Mouse (Mus musculus) embryonic facial prominence, embryonic 10.5 days (tissue): ENCODE measurements around the gene Ubxn11. TPM values are rescaled to one million over a fixed set of nuclear protein-coding genes. Genes with fewer than 3 reads are reported as not detected.
"Not testable (repeated sequence)": the region's sequence is repeated elsewhere in the genome, so short reads cannot be mapped to it uniquely, and the experiment has no call there.

Source experiments
- DNase-seq: peaks from one replicate; pipeline ENCODE4 v3.0.0-alpha.2; 2017; ENCODE audit warnings: low spot score
- H3K27ac ChIP-seq: fragments of 300-500 bp; sonication (generic); replicated peaks from 2 replicates; pipeline ENCODE4 v1.5.1; 2016; ENCODE audit warnings: mild to moderate bottlenecking
- H3K27me3 ChIP-seq: fragments of 300-500 bp; sonication (generic); replicated peaks from 2 replicates; pipeline ENCODE4 v1.6.1; 2016; ENCODE audit warnings: low read depth, mild to moderate bottlenecking; ENCODE audit not compliant: poor library complexity, severe bottlenecking
- H3K36me3 ChIP-seq: fragments of 300-500 bp; sonication (generic); replicated peaks from 2 replicates; pipeline ENCODE4 v1.6.1; 2016; ENCODE audit warnings: mild to moderate bottlenecking, moderate library complexity
- H3K4me1 ChIP-seq: fragments of 300-500 bp; sonication (generic); 2 replicates; pipeline ENCODE4 v1.6.1; 2016
- H3K4me3 ChIP-seq: fragments of 300-500 bp; sonication (generic); 2 replicates; pipeline ENCODE4 v1.5.1; 2016; ENCODE audit warnings: mild to moderate bottlenecking, moderate library complexity
- H3K9me3 ChIP-seq: fragments of 300-500 bp; sonication (generic); 2 replicates; pipeline ENCODE4 v1.6.1; 2016; ENCODE audit warnings: mild to moderate bottlenecking
- WGBS: fragments of 180-500 bp; shearing (Covaris S2); methylation state at CpG from one replicate; pipeline ENCODE4 v1.1.7; 2016; 5-methylcytosine and 5-hydroxymethylcytosine counted together
- polyA plus RNA-seq: library from polyadenylated mRNA; unstranded; fragments of >200 nt; fragmentation: Nextera tagmentation; extraction: Ambion mirVana; gene quantifications from 2 replicates; pipeline ENCODE4 v1.2.1, GENCODE M21; 2016

Gene Ubxn11
- polyA plus RNA-seq, 1 experiment from 2014 or later = 7.1 TPM

DNA sequence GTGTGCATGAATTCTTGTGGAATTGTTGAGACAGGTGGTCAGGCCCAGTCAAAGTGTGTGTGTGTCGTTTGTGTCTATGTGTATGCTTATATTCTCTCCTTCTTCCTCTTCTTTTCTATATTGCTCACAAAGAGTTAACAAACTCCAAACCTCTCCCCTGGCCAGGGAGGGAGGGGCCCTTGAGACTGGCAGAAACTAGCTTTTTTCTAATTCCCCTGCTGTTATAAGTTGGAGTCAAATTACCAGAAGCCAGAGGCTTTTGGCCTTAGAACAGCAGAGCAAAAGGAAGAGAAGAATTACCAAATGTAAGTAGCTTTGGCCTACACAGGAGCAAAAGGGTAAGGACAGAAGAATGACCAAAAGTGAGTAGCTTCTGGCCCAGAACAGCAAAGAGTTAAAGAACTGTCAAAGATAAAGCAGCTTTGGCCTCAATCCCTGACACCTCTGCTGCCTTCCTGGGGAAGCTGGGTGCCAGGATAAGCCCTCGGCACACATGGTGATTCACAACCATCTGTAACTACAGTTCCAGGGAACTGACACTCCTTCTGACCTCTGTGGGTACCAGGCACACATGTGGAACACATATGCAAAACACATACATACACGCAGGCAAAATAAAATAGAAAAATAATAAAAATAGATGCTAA lies 34.0 kb downstream of the Ubxn11 start:
- Histone ChIP-seq H3K27me3 (no peaks in the 10 kb centered on the region), H3K9me3 (no peaks in the 10 kb centered on the region), H3K36me3 (peaks cover 49% of the 10 kb centered on the region), H3K4me3 (0 out of 2 replicates have a peak overlapping the region, but pooled peaks have one; percentile 3), H3K27ac (peak overlapping the region; percentile 67), H3K4me1 (peaks cover 26% of the 10 kb centered on the region)
- 53% methylated on average over 3 of the region's 3 CpGs for WGBS
- peak; percentile 50 for DNase-seq

DNA sequence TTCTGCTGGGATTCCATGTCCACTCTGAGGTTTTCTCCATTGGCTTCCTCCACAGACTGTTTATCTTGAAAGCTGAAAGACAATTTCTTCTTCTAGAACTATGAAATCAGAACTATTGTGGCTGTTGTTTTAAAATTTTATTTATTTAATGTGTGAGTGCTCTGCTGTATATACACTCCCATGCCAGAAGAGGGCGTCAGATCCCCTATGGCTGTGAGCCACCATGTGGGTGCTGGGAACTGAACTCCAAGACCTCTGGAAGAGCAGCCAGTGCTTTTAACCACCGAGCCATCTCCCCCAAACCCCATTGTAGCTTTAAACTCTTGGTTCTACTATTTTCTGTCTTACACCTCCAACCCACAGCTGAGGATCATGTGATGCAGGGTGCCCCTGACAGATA lies 36.5 kb downstream of the Ubxn11 start:
- peaks cover 26% of the 10 kb centered on the region for H3K4me1 ChIP-seq
- 86% methylated on average over 2 of the region's 2 CpGs for WGBS
- peaks cover 37% of the 10 kb centered on the region for H3K36me3 ChIP-seq
- DNase-seq = no peak
- H3K4me3 ChIP-seq = no peak overlapping the region
- no peaks in the 10 kb centered on the region for H3K27me3 ChIP-seq
- H3K27ac ChIP-seq = no peak overlapping the region
- H3K9me3 ChIP-seq = no peaks in the 10 kb centered on the region

GRCm38 (mm10) chr4:134144297-134144696 lies 41.9 kb downstream of the Ubxn11 start:
- not testable (repeated sequence) for H3K27me3 ChIP-seq, H3K4me3 ChIP-seq, DNase-seq, H3K27ac ChIP-seq, H3K9me3 ChIP-seq, H3K4me1 ChIP-seq
- peaks cover 67% of the 10 kb centered on the region for H3K36me3 ChIP-seq
- WGBS = 95% methylated on average over 5 of the region's 5 CpGs

- Histone ChIP-seq H3K27me3 (no peaks in the 10 kb centered on the region), H3K36me3 (peaks cover 94% of the 10 kb centered on the region), H3K4me1 (no peaks in the 10 kb centered on the region), H3K27ac (no peak overlapping the region), H3K4me3 (no peak overlapping the region), H3K9me3 (no peaks in the 10 kb centered on the region)
- WGBS = 92% methylated on average over 4 of the region's 4 CpGs
- DNase-seq = no peak
Measured at GRCm38 (mm10) chr4:134149389-134149788, 47.0 kb downstream of the Ubxn11 start.

DNA sequence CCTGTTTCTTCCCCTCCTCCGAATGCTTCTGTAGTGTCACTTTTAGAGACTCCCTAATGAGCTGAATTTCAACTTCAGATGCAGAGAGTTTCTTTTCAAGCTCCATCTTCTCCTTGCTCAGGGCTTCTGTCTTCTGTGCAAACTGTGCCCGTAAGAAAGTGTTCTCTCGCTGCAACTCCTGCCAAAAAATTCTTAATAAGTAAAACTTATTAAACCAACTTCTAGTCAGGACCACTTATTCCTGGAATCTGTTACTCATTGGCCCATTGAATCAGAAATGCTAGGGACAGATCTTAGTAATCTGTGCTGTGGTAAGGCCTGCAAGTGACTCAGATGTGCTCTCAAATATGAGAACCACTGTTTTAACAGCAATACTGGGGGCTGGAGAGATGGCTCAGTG lies 49.7 kb downstream of the Ubxn11 start:
- Histone ChIP-seq H3K36me3 (peaks cover 88% of the 10 kb centered on the region), H3K9me3 (no peaks in the 10 kb centered on the region), H3K4me1 (peaks cover 10% of the 10 kb centered on the region), H3K27me3 (no peaks in the 10 kb centered on the region), H3K4me3 (no peak overlapping the region), H3K27ac (no peak overlapping the region)
- WGBS = 90% methylated on average over 3 of the region's 3 CpGs
- no peak for DNase-seq

DNA sequence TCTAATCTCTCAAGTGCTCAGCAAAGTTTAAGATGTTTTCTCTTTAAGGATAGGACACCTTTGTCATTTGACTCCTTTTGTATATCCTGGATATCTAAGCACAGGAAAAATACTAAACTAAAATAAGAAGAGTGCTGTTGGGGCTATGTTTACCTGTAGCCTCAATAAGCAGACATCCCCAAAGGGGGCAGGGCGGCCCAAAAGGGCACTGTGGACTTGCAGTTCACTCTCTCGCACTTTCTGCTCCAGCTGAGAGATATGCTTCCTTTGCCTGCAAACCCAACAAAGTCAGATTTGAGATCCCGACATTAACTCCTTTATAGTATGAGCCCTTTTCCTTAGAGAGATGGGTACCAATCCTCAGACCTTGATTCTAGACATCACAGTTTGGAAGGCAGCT lies 51.3 kb downstream of the Ubxn11 start:
- no peak for DNase-seq
- 91% methylated on average over 3 of the region's 3 CpGs for WGBS
- Histone ChIP-seq H3K36me3 (peaks cover 73% of the 10 kb centered on the region), H3K27ac (no peak overlapping the region), H3K27me3 (0 out of 2 replicates have a peak, but pooled peaks cover 3% of the 10 kb centered on the region), H3K9me3 (no peaks in the 10 kb centered on the region), H3K4me1 (peaks cover 12% of the 10 kb centered on the region), H3K4me3 (no peak overlapping the region)

GRCm38 (mm10) chr4:134154354-134154753 lies 52.0 kb downstream of the Ubxn11 start:
- Histone ChIP-seq H3K27ac (no peak overlapping the region), H3K4me1 (peaks cover 16% of the 10 kb centered on the region), H3K36me3 (peaks cover 66% of the 10 kb centered on the region), H3K27me3 (0 out of 2 replicates have a peak, but pooled peaks cover 8% of the 10 kb centered on the region), H3K4me3 (no peak overlapping the region), H3K9me3 (no peaks in the 10 kb centered on the region)
- WGBS = 93% methylated on average over 3 of the region's 3 CpGs
- DNase-seq = no peak

DNA sequence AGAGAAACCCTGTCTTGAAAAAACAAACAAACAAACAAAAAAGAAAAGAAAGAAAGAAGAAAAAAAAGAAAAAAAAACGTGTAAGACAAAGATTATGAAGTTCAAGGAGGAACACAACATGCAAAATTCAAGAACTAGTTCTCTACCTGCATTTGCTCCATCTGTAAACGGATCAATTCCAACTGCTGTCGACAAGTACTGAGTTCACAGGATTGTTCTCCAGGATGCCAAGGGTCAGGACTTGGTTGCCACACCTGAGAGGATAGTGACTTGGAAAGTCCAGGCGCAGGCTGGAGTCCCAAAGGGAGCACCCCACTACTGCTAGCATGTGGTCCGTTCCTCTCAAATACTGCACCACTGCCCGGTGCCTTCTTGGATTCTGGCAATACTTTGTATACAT lies 53.2 kb downstream of the Ubxn11 start:
- H3K27ac ChIP-seq = no peak overlapping the region
- no peak overlapping the region for H3K4me3 ChIP-seq
- no peak for DNase-seq
- H3K27me3 ChIP-seq = 0 out of 2 replicates have a peak, but pooled peaks cover 8% of the 10 kb centered on the region
- H3K36me3 ChIP-seq = peaks cover 57% of the 10 kb centered on the region
- WGBS = 85% methylated on average over 6 of the region's 6 CpGs
- H3K9me3 ChIP-seq = no peaks in the 10 kb centered on the region
- peaks cover 16% of the 10 kb centered on the region for H3K4me1 ChIP-seq

- WGBS = 93% methylated on average over 10 of the region's 10 CpGs
- peaks cover 16% of the 10 kb centered on the region for H3K4me1 ChIP-seq
Measured at GRCm38 (mm10) chr4:134155961-134156465, 53.6 kb downstream of the Ubxn11 start.

DNA sequence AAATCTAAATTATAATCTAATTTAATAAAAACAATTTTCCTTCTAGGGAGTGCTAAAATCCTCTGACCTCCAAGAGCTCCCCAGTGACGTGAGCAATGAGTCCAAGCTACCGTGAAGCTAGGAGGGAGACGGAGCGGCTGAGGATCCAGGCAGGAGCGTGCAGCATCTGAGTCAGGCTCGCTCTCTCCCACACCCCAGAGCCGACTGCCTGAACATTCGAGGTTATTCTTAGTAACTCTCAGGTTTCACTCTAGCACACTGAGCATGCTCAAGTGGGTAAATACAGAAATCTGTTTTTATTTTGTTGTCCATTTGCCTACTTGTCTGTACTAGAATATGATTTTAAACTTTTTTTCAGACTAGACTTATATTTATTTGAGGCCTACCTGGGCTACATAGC lies 54.4 kb downstream of the Ubxn11 start:
- Histone ChIP-seq H3K4me1 (peaks cover 16% of the 10 kb centered on the region), H3K27ac (no peak overlapping the region), H3K27me3 (0 out of 2 replicates have a peak, but pooled peaks cover 8% of the 10 kb centered on the region), H3K36me3 (peaks cover 44% of the 10 kb centered on the region), H3K9me3 (no peaks in the 10 kb centered on the region), H3K4me3 (no peak overlapping the region)
- DNase-seq = no peak
- WGBS = 52% methylated on average over 8 of the region's 8 CpGs

More at GRCm38 (mm10) chr4:134155961-134156465, 53.6 kb downstream of the Ubxn11 start:
- DNase-seq = no peak
- Histone ChIP-seq H3K36me3 (peaks cover 52% of the 10 kb centered on the region), H3K9me3 (no peaks in the 10 kb centered on the region), H3K27me3 (0 out of 2 replicates have a peak, but pooled peaks cover 8% of the 10 kb centered on the region), H3K4me3 (no peak overlapping the region), H3K27ac (no peak overlapping the region)

DNA sequence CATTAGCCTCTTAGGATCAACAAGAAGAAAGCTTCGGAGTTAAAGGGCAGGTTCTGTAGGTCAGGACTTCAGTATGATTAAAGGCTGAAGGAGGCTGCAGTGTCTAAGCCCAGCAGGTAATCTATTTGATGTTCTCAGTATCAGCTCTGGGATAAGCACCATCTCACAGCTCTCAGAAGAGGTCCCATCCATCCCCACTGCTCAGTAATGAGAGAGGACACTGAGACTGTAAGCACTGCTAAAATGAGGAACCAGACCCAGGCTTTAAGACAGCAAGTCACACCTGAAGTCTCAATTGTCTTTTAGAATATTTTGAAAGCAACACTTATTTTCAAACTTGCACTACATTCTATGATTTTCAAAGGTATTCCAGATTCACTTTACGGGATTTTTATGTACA lies 55.2 kb downstream of the Ubxn11 start:
- peaks cover 16% of the 10 kb centered on the region for H3K4me1 ChIP-seq

DNA sequence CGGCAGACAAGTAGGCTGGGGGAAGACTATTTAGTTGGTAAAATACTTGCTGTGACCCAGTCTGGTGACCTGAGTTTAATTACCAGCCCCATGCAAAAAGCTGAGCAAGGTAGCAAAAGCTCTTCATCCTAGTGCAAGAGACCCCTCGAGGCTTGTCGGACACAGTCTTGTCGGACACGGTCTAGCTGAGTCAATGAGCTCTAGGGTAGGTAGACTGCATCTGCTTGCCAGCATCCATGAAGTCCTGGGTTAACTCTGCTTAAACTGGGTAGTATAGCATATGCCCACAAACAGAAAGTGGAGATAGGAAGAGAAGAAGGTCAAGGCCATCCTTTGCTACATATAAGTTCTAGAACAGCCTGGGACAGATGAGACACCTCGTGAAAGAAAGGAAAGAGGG lies 56.4 kb downstream of the Ubxn11 start:
- peaks cover 25% of the 10 kb centered on the region for H3K36me3 ChIP-seq
- no peak for DNase-seq
- H3K4me1 ChIP-seq = peaks cover 16% of the 10 kb centered on the region
- no peak overlapping the region for H3K4me3 ChIP-seq
- H3K9me3 ChIP-seq = no peaks in the 10 kb centered on the region
- 85% methylated on average over 6 of the region's 6 CpGs for WGBS
- 0 out of 2 replicates have a peak, but pooled peaks cover 8% of the 10 kb centered on the region for H3K27me3 ChIP-seq
- no peak overlapping the region for H3K27ac ChIP-seq

More for the DNA sequence above, 55.2 kb downstream of the Ubxn11 start:
- Histone ChIP-seq H3K27me3 (0 out of 2 replicates have a peak, but pooled peaks cover 8% of the 10 kb centered on the region), H3K4me3 (no peak overlapping the region), H3K27ac (no peak overlapping the region), H3K9me3 (no peaks in the 10 kb centered on the region), H3K36me3 (peaks cover 36% of the 10 kb centered on the region)
- WGBS = 85% methylated on average over 2 of the region's 2 CpGs
- no peak for DNase-seq

- H3K36me3 ChIP-seq = peaks cover 18% of the 10 kb centered on the region
- H3K27me3 ChIP-seq, H3K9me3 ChIP-seq, H3K27ac ChIP-seq: not testable (repeated sequence)
- H3K4me1 ChIP-seq = peaks cover 16% of the 10 kb centered on the region
- H3K4me3 ChIP-seq = peak overlapping the region; percentile 62
- WGBS = 9% methylated on average over 30 of the region's 30 CpGs
- DNase-seq = peak; percentile 50
Measured at GRCm38 (mm10) chr4:134160071-134160470, 57.7 kb downstream of the Ubxn11 start.
